Mouse (Mus musculus): ENCODE measurements around the gene Cish.

Cish gene

GRCm38 (mm10) chr9:107296016-107296040, at the start of gene Cish:
TSS of gene Cish (plus strand) at chr9:107296026.
- DNase-seq (ENCODE audit: low spot score in 2 of 2), result no peak

GRCm38 (mm10) chr9:107246170-107246569, 49.7 kb upstream of the Cish start:
- DNase-seq (ENCODE audit: low spot score in 2 of 2), result peak in 1 of 2 experiments; percentile 22

GRCm38 (mm10) chr9:107249154-107249553, 46.7 kb upstream of the Cish start:
- no peak for DNase-seq (ENCODE audit: low spot score in 2 of 2)

GRCm38 (mm10) chr9:107250416-107251337, 45.1 kb upstream of the Cish start:
- DNase-seq (ENCODE audit: low spot score in 2 of 2), result no peak

GRCm38 (mm10) chr9:107252164-107252563, 43.7 kb upstream of the Cish start:
- DNase-seq (ENCODE audit: low spot score in 2 of 2), result no peak

- no peak for DNase-seq (ENCODE audit: low spot score in 2 of 2)
These were observed 41.4 kb upstream of the Cish start for GRCm38 (mm10) chr9:107254476-107254875.

- no peak for DNase-seq (ENCODE audit: low spot score in 2 of 2)
These were observed 40.9 kb upstream of the Cish start for GRCm38 (mm10) chr9:107254925-107255324.

GRCm38 (mm10) chr9:107255596-107255995, 40.2 kb upstream of the Cish start:
- DNase-seq (ENCODE audit: low spot score in 2 of 2), result no peak

GRCm38 (mm10) chr9:107259571-107259970, 36.3 kb upstream of the Cish start:
- DNase-seq (ENCODE audit: low spot score in 2 of 2), result no peak

GRCm38 (mm10) chr9:107260429-107260828, 35.4 kb upstream of the Cish start:
- DNase-seq (ENCODE audit: low spot score in 2 of 2), result no peak

- no peak for DNase-seq (ENCODE audit: low spot score in 2 of 2)
These were observed 35.0 kb upstream of the Cish start for GRCm38 (mm10) chr9:107260836-107261235.

GRCm38 (mm10) chr9:107261792-107262191, 34.0 kb upstream of the Cish start:
- no peak for DNase-seq (ENCODE audit: low spot score in 2 of 2)

GRCm38 (mm10) chr9:107262375-107262774, 33.5 kb upstream of the Cish start:
- no peak for DNase-seq (ENCODE audit: low spot score in 2 of 2)

- DNase-seq (ENCODE audit: low spot score in 2 of 2), result no peak
These were observed 31.9 kb upstream of the Cish start for GRCm38 (mm10) chr9:107263912-107264311.

GRCm38 (mm10) chr9:107264731-107265130, 31.1 kb upstream of the Cish start:
- no peak for DNase-seq (ENCODE audit: low spot score in 2 of 2)

- no peak for DNase-seq (ENCODE audit: low spot score in 2 of 2)
These were observed 28.8 kb upstream of the Cish start for GRCm38 (mm10) chr9:107267028-107267427.

GRCm38 (mm10) chr9:107267721-107268402, 28.0 kb upstream of the Cish start:
- DNase-seq (ENCODE audit: low spot score in 2 of 2), result no peak

GRCm38 (mm10) chr9:107269772-107270171, 26.1 kb upstream of the Cish start:
- DNase-seq (ENCODE audit: low spot score in 2 of 2), result no peak

GRCm38 (mm10) chr9:107271177-107271938, 24.5 kb upstream of the Cish start:
- DNase-seq (ENCODE audit: low spot score in 2 of 2), result no peak

GRCm38 (mm10) chr9:107272284-107272683, 23.5 kb upstream of the Cish start:
- DNase-seq (ENCODE audit: low spot score in 2 of 2), result no peak

GRCm38 (mm10) chr9:107273184-107273583, 22.6 kb upstream of the Cish start:
- DNase-seq (ENCODE audit: low spot score in 2 of 2), result peak; percentile 34 to 39

GRCm38 (mm10) chr9:107274751-107275150, 21.1 kb upstream of the Cish start:
- DNase-seq (ENCODE audit: low spot score in 2 of 2), result no peak

- no peak for DNase-seq (ENCODE audit: low spot score in 2 of 2)
These were observed 20.1 kb upstream of the Cish start for GRCm38 (mm10) chr9:107275710-107276109.

All from natural killer cell, adult 2 months (primary cell).